8 mouse cellular contexts compared by ENCODE assay signal in genomic region chr1:191062781-191063485, GRCm38 (mm10). TPM values are rescaled to one million over a fixed set of nuclear protein-coding genes. Genes with fewer than 3 reads are reported as not detected.
DNase-seq lines count a peak whose midpoint lies in the region; ATAC-seq and TF ChIP-seq lines count a peak whose summit lies in the region.

Tatdn3 (minus strand) TSS chr1:191062932.
Nsl1 (plus strand) TSS chr1:191063012.

- 0 out of 2 replicates have a peak, but pooled peaks have one; percentile 40 for TF ChIP-seq CTCF in olfactory bulb, adult 2 months (IDR thresholded peaks at IDR 0.05; ENCODE audit: insufficient read depth, low read depth, low read length)

- DNase-seq in MN1 (ENCODE audit: low spot score): peak; percentile 94
- DNase-seq in cerebellum, adult 8-10 months: peak; percentile 94
- peak; percentile 87 for DNase-seq in forelimb bud, embryonic 11.5 days (ENCODE audit: low read depth, low spot score)
- peak; percentile 68 for DNase-seq in layer of hippocampus, adult 9-10 months (ENCODE audit: low spot score)
- DNase-seq in thymus, adult 18-20 months: peak; percentile 75 to 79

- H3K4me1 ChIP-seq in lung, embryonic 15.5 days: peaks cover 15% of the 10 kb centered on the region
- H3K4me1 ChIP-seq in olfactory bulb, adult 2 months (ENCODE audit: control insufficient read depth, insufficient read depth, low read length): peaks cover 2% of the 10 kb centered on the region; the same call in 1 of the 2 replicates

- H3K27me3 ChIP-seq in lung, embryonic 15.5 days: no peaks in the 10 kb centered on the region

- under 1% methylated on average over 56 of the region's 56 CpGs for WGBS in lung, embryonic 15.5 days
- WGBS in olfactory bulb, adult 2 months: under 1% methylated on average over 56 of the region's 56 CpGs

- H3K36me3 ChIP-seq in lung, embryonic 15.5 days: peaks cover 12% of the 10 kb centered on the region

- H3K9me3 ChIP-seq in lung, embryonic 15.5 days: no peaks in the 10 kb centered on the region

- peak within 1 kb of the TSS; percentile 79 for H3K4me3 ChIP-seq in lung, embryonic 15.5 days
- H3K4me3 ChIP-seq in olfactory bulb, adult 2 months (ENCODE audit: insufficient read depth, low read depth, low read length): peak within 1 kb of the TSS; percentile 75

- peak within 1 kb of the TSS; percentile 71 for H3K4me2 ChIP-seq in lung, embryonic 15.5 days

- H3K27ac ChIP-seq in lung, embryonic 15.5 days: peak within 1 kb of the TSS; percentile 60
- H3K27ac ChIP-seq in olfactory bulb, adult 2 months (ENCODE audit: insufficient read depth, low read depth, low read length): peak within 1 kb of the TSS; percentile 56

- peak within 1 kb of the TSS; percentile 76 for H3K9ac ChIP-seq in lung, embryonic 15.5 days

- ATAC-seq in hematopoietic stem cell, adult 5-6 weeks (replicated peaks in 1 of 2; ENCODE audit: insufficient read depth in 1 of 2, low FRiP score in 2 of 2, low TSS enrichment in 1 of 2, low read depth in 1 of 2, poor library complexity in 2 of 2, severe bottlenecking in 2 of 2): peak; percentile 97 to 98
- ATAC-seq in lung, embryonic 15.5 days (ENCODE audit: borderline replicate concordance, extremely low read depth, low FRiP score, low TSS enrichment): peak; percentile 87

- TF ChIP-seq POLR2A in olfactory bulb, adult 2 months (IDR thresholded peaks at IDR 0.05; ENCODE audit: insufficient read depth, low read depth, low read length): peak; percentile 73

RNA-seq across cellular contexts. Expression of gene Tatdn3, which starts in this region (rescaled TPM):
- total RNA-seq in hematopoietic stem cell, adult 5-6 weeks (2017): 12.4 and 19.8 TPM in 2 replicates
- 13.1 and 14.7 TPM in 2 replicates for polyA plus RNA-seq in lung, embryonic 15.5 days (2015; fragmentation: Nextera tagmentation; extraction: Ambion mirVana)
- not detected in 2 replicates for polyA plus RNA-seq in olfactory bulb, adult 2 months (2012; ENCODE audit: insufficient read depth, insufficient read length, low replicate concordance, missing spikeins)

RNA-seq across cellular contexts. Expression of gene Nsl1, which starts in this region (rescaled TPM):
- total RNA-seq in hematopoietic stem cell, adult 5-6 weeks (2017): 8.1 and 16.5 TPM in 2 replicates
- 28.5 and 29.4 TPM in 2 replicates for polyA plus RNA-seq in lung, embryonic 15.5 days (2015; fragmentation: Nextera tagmentation; extraction: Ambion mirVana)
- not detected in 2 replicates for polyA plus RNA-seq in olfactory bulb, adult 2 months (2012; ENCODE audit: insufficient read depth, insufficient read length, low replicate concordance, missing spikeins)

Comparison
In these comparisons a context has a peak if more than half of its experiments do, and no peak if none do; other contexts are left out.
1. Peak in every context shown above with its lines: DNase-seq, ATAC-seq, H3K4me3 ChIP-seq and H3K27ac ChIP-seq.